Mouse (Mus musculus) myocyte (in vitro differentiated cells): Measurements from ENCODE around the gene Adcyap1r1.

Source experiments
- CEBPB ChIP-seq: IDR thresholded peaks from 2 replicates; pipeline ENCODE4 v1.6.1; 2011; ENCODE audit warnings: mild to moderate bottlenecking, moderate library complexity; ENCODE audit not compliant: poor library complexity, insufficient read depth, severe bottlenecking
- E2F4 ChIP-seq: IDR thresholded peaks from one replicate; pipeline ENCODE4 v1.6.1; 2011; ENCODE audit warnings: mild to moderate bottlenecking, control low read depth, moderate library complexity; ENCODE audit not compliant: insufficient read depth
- MAX ChIP-seq: IDR thresholded peaks from one replicate; pipeline ENCODE4 v1.6.1; 2011; ENCODE audit warnings: low read depth, mild to moderate bottlenecking, control low read depth
- MYOD1 ChIP-seq, 3 experiments: IDR thresholded peaks; one replicate each; pipeline ENCODE4 v1.6.1; 2011; ENCODE audit warnings: control low read depth in 2 of 3, low read depth in 2 of 3, mild to moderate bottlenecking in 2 of 3, moderate library complexity in 1 of 3; ENCODE audit not compliant: insufficient read length in 2 of 3, control insufficient read depth in 1 of 3
- POLR2A ChIP-seq: IDR thresholded peaks from one replicate; pipeline ENCODE4 v1.6.1; 2011; ENCODE audit warnings: low read depth, mild to moderate bottlenecking, control low read depth, moderate library complexity; ENCODE audit not compliant: insufficient read length
- POLR2AphosphoS2 ChIP-seq: IDR thresholded peaks from one replicate; pipeline ENCODE4 v1.6.1; 2011; ENCODE audit warnings: low read depth, control low read depth; ENCODE audit not compliant: insufficient read length
- REST ChIP-seq: IDR thresholded peaks from one replicate; pipeline ENCODE4 v1.6.1; 2011; ENCODE audit warnings: mild to moderate bottlenecking, control low read depth, moderate library complexity; ENCODE audit not compliant: insufficient read depth, insufficient read length
- SRF ChIP-seq: IDR thresholded peaks from one replicate; pipeline ENCODE4 v1.6.1; 2011; ENCODE audit warnings: low read depth; ENCODE audit not compliant: control insufficient read depth, insufficient read length
- TCF12 ChIP-seq: IDR thresholded peaks from one replicate; pipeline ENCODE4 v1.6.1; 2011; ENCODE audit warnings: mild to moderate bottlenecking, control low read depth; ENCODE audit not compliant: poor library complexity, insufficient read depth, severe bottlenecking
- TCF3 ChIP-seq: IDR thresholded peaks from one replicate; pipeline ENCODE4 v1.6.1; 2011; ENCODE audit warnings: low read depth, control low read depth; ENCODE audit not compliant: insufficient read length
- USF1 ChIP-seq: IDR thresholded peaks from one replicate; pipeline ENCODE4 v1.6.1; 2011; ENCODE audit warnings: low read depth, mild to moderate bottlenecking, control low read depth, moderate library complexity

DNA sequence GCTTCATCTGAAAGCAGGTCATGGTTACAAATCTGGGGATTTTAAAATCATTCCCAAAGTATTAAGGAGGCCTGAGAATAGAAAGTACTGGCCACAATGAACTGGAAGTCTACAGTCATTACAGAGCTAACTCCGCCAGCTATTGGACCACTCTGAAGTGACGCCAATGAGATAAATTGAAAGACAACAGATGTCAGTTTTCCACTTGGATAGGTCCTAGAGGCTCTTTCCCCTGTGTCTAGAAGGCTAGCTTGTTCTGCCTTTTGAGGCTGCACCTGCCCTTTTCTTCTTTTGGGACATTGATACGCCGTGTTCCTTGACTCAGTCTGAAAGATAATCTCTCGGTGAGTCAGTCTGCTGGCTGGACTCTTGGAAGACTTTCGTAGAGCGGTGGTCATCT is 50.5 kb downstream of the Adcyap1r1 start:
- TF ChIP-seq TCF12 = no peak
- TF ChIP-seq E2F4 = no peak
- no peak for TF ChIP-seq SRF
- TF ChIP-seq USF1 = no peak
- no peak for TF ChIP-seq POLR2A
- TF ChIP-seq REST = no peak
- TF ChIP-seq MAX = no peak
- no peak for TF ChIP-seq POLR2AphosphoS2
- TF ChIP-seq CEBPB = no peak
- TF ChIP-seq MYOD1 (IDR thresholded peaks at IDR 0.05; ENCODE audit: control insufficient read depth in 1 of 3, insufficient read length in 2 of 3, low read depth in 2 of 3) = no peak
- no peak for TF ChIP-seq TCF3
